Mouse (Mus musculus) lung, embryonic 15.5 days (tissue): ENCODE data around the gene Epor. TPM values are rescaled to one million over a fixed set of nuclear protein-coding genes. Genes with fewer than 3 reads are reported as not detected.
A peak's percentile ranks its signal among the peaks of the same experiment; 100 is the strongest.

Source experiments
- ATAC-seq: fragments of 200-750 bp; cut with Nextera tagmentation; 2 replicates; pipeline ENCODE4 v1.8.0; 2017; ENCODE audit warnings: moderate number of reproducible peaks, borderline replicate concordance; ENCODE audit not compliant: low FRiP score, low TSS enrichment; ENCODE audit errors: extremely low read depth
- H3K27ac ChIP-seq: fragments of 300-500 bp; sonication (generic); 2 replicates; pipeline ENCODE4 v1.5.1; 2015; ENCODE audit warnings: moderate library complexity, mild to moderate bottlenecking, inconsistent platforms
- H3K27me3 ChIP-seq: fragments of 300-500 bp; sonication (generic); 2 replicates; pipeline ENCODE4 v1.6.1; 2015; ENCODE audit warnings: inconsistent platforms
- H3K36me3 ChIP-seq: fragments of 300-500 bp; sonication (generic); 2 replicates; pipeline ENCODE4 v1.6.1; 2015; ENCODE audit warnings: inconsistent platforms
- H3K4me1 ChIP-seq: fragments of 300-500 bp; sonication (generic); 2 replicates; pipeline ENCODE4 v1.6.1; 2015; ENCODE audit warnings: inconsistent platforms
- H3K4me2 ChIP-seq: fragments of 300-500 bp; sonication (generic); 2 replicates; pipeline ENCODE4 v1.6.1; 2015; ENCODE audit warnings: inconsistent platforms, mild to moderate bottlenecking, moderate library complexity
- H3K4me3 ChIP-seq: fragments of 300-500 bp; sonication (generic); 2 replicates; pipeline ENCODE4 v1.5.1; 2015; ENCODE audit warnings: mild to moderate bottlenecking, inconsistent platforms
- H3K9ac ChIP-seq: fragments of 300-500 bp; sonication (generic); 2 replicates; pipeline ENCODE4 v1.6.1; 2015; ENCODE audit warnings: inconsistent platforms
- H3K9me3 ChIP-seq: fragments of 300-500 bp; sonication (generic); 2 replicates; pipeline ENCODE4 v1.6.1; 2016; ENCODE audit warnings: inconsistent platforms
- WGBS: fragments of 180-500 bp; shearing (Covaris S2); methylation state at CpG from one replicate; pipeline ENCODE4 v1.1.7; 2015; 5-methylcytosine and 5-hydroxymethylcytosine counted together
- polyA plus RNA-seq: library from polyadenylated mRNA; unstranded; fragments of >200 nt; fragmentation: Nextera tagmentation; extraction: Ambion mirVana; gene quantifications from 2 replicates; pipeline ENCODE4 v1.2.1, GENCODE M21; 2015

Epor gene
- polyA plus RNA-seq, 1 experiment from 2014 or later = 6.8 TPM

- ATAC-seq = no peak
- Histone ChIP-seq H3K4me3 (no peak overlapping the region), H3K27ac (no peak overlapping the region), H3K4me2 (no peak overlapping the region), H3K36me3 (no peaks in the 10 kb centered on the region), H3K9me3 (no peaks in the 10 kb centered on the region), H3K27me3 (no peaks in the 10 kb centered on the region), H3K4me1 (peaks cover 11% of the 10 kb centered on the region), H3K9ac (no peak overlapping the region)
- 60% methylated on average over 12 of the region's 12 CpGs for WGBS
These were observed 30.7 kb downstream of the Epor start for GRCm38 (mm10) chr9:21932445-21933137.

GRCm38 (mm10) chr9:21932006-21932405 is 31.3 kb downstream of the Epor start:
- H3K4me2 ChIP-seq = no peak overlapping the region
- no peaks in the 10 kb centered on the region for H3K36me3 ChIP-seq
- H3K4me3 ChIP-seq = no peak overlapping the region
- no peak overlapping the region for H3K27ac ChIP-seq
- peaks cover 9% of the 10 kb centered on the region for H3K4me1 ChIP-seq
- 42% methylated on average over 2 of the region's 2 CpGs for WGBS
- H3K9ac ChIP-seq = no peak overlapping the region
- H3K27me3 ChIP-seq = no peaks in the 10 kb centered on the region
- no peak for ATAC-seq
- H3K9me3 ChIP-seq = no peaks in the 10 kb centered on the region

GRCm38 (mm10) chr9:21929208-21929607 is 34.1 kb downstream of the Epor start:
- Histone ChIP-seq H3K36me3 (0 out of 2 replicates have a peak, but pooled peaks cover 4% of the 10 kb centered on the region), H3K27ac (no peak overlapping the region), H3K9me3 (no peaks in the 10 kb centered on the region), H3K9ac (no peak overlapping the region), H3K4me3 (no peak overlapping the region), H3K4me1 (peaks cover 14% of the 10 kb centered on the region), H3K4me2 (no peak overlapping the region), H3K27me3 (no peaks in the 10 kb centered on the region)
- no peak for ATAC-seq
- 73% methylated on average over 3 of the region's 3 CpGs for WGBS

GRCm38 (mm10) chr9:21927208-21927753 is 36.0 kb downstream of the Epor start, which contains the start of the genes Ccdc159 and Tmem205:
Ccdc159 (plus strand) TSS chr9:21927471.
Tmem205 (minus strand) TSS chr9:21927556.
- ATAC-seq = peak; percentile 96
- WGBS = under 1% methylated on average over 28 of the region's 28 CpGs

GRCm38 (mm10) chr9:21926784-21927183 is 36.5 kb downstream of the Epor start:
- WGBS = 1% methylated on average over 6 of the region's 6 CpGs
- peaks cover 23% of the 10 kb centered on the region for H3K4me1 ChIP-seq
- no peaks in the 10 kb centered on the region for H3K27me3 ChIP-seq
- peak overlapping the region; percentile 58 for H3K27ac ChIP-seq
- peak overlapping the region; percentile 57 for H3K9ac ChIP-seq
- H3K4me2 ChIP-seq = peak overlapping the region; percentile 77
- no peak for ATAC-seq
- H3K9me3 ChIP-seq = no peaks in the 10 kb centered on the region
- H3K36me3 ChIP-seq = 0 out of 2 replicates have a peak, but pooled peaks cover 4% of the 10 kb centered on the region
- H3K4me3 ChIP-seq = peak overlapping the region; percentile 55

More at GRCm38 (mm10) chr9:21927208-21927753, 36.0 kb downstream of the Epor start, which contains the start of the genes Ccdc159 and Tmem205:
- Histone ChIP-seq H3K9me3 (no peaks in the 10 kb centered on the region), H3K4me1 (peaks cover 23% of the 10 kb centered on the region), H3K36me3 (0 out of 2 replicates have a peak, but pooled peaks cover 4% of the 10 kb centered on the region), H3K4me3 (peak within 1 kb of the TSS; percentile 55), H3K27me3 (no peaks in the 10 kb centered on the region), H3K4me2 (peak within 1 kb of the TSS; percentile 77), H3K27ac (peak within 1 kb of the TSS; percentile 58), H3K9ac (peak within 1 kb of the TSS; percentile 57)

GRCm38 (mm10) chr9:21926155-21926554 is 37.2 kb downstream of the Epor start:
- WGBS = 70% methylated on average over 6 of the region's 6 CpGs
- no peak for ATAC-seq
- no peak overlapping the region for H3K27ac ChIP-seq

GRCm38 (mm10) chr9:21925506-21925905 is 37.8 kb downstream of the Epor start:
- Histone ChIP-seq H3K27ac (no peak overlapping the region), H3K9me3 (no peaks in the 10 kb centered on the region), H3K4me2 (no peak overlapping the region; the same call in 1 of the 2 replicates), H3K36me3 (0 out of 2 replicates have a peak, but pooled peaks cover 4% of the 10 kb centered on the region), H3K9ac (no peak overlapping the region), H3K4me1 (peaks cover 23% of the 10 kb centered on the region), H3K27me3 (no peaks in the 10 kb centered on the region), H3K4me3 (no peak overlapping the region)
- WGBS = 90% methylated on average over 1 of the region's 1 CpGs
- no peak for ATAC-seq

More at GRCm38 (mm10) chr9:21926155-21926554, 37.2 kb downstream of the Epor start:
- Histone ChIP-seq H3K9ac (peak overlapping the region; percentile 57; the same call in 1 of the 2 replicates), H3K4me2 (peak overlapping the region; percentile 77), H3K9me3 (no peaks in the 10 kb centered on the region), H3K4me1 (peaks cover 23% of the 10 kb centered on the region), H3K27me3 (no peaks in the 10 kb centered on the region), H3K36me3 (0 out of 2 replicates have a peak, but pooled peaks cover 4% of the 10 kb centered on the region), H3K4me3 (peak overlapping the region; percentile 55)

GRCm38 (mm10) chr9:21925034-21925433 is 38.3 kb downstream of the Epor start:
- 84% methylated on average over 3 of the region's 3 CpGs for WGBS
- H3K4me2 ChIP-seq = no peak overlapping the region
- no peak for ATAC-seq
- H3K9ac ChIP-seq = no peak overlapping the region
- H3K27me3 ChIP-seq = no peaks in the 10 kb centered on the region
- H3K4me1 ChIP-seq = peaks cover 23% of the 10 kb centered on the region
- no peak overlapping the region for H3K4me3 ChIP-seq
- H3K36me3 ChIP-seq = 0 out of 2 replicates have a peak, but pooled peaks cover 4% of the 10 kb centered on the region
- no peaks in the 10 kb centered on the region for H3K9me3 ChIP-seq
- H3K27ac ChIP-seq = no peak overlapping the region

- Histone ChIP-seq H3K9me3 (no peaks in the 10 kb centered on the region), H3K36me3 (0 out of 2 replicates have a peak, but pooled peaks cover 4% of the 10 kb centered on the region), H3K4me2 (no peak overlapping the region), H3K4me3 (no peak overlapping the region), H3K27ac (peak overlapping the region; percentile 80), H3K4me1 (peaks cover 23% of the 10 kb centered on the region), H3K9ac (no peak overlapping the region), H3K27me3 (no peaks in the 10 kb centered on the region)
- peak; percentile 83 for ATAC-seq
- 23% methylated on average over 6 of the region's 6 CpGs for WGBS
These were observed 39.2 kb downstream of the Epor start for GRCm38 (mm10) chr9:21924099-21924493.

GRCm38 (mm10) chr9:21923490-21924098 is 39.7 kb downstream of the Epor start:
- 0 out of 2 replicates have a peak, but pooled peaks cover 4% of the 10 kb centered on the region for H3K36me3 ChIP-seq
- H3K4me3 ChIP-seq = no peak overlapping the region
- peak overlapping the region; percentile 80 for H3K27ac ChIP-seq
- no peaks in the 10 kb centered on the region for H3K9me3 ChIP-seq
- no peak overlapping the region for H3K9ac ChIP-seq
- ATAC-seq = no peak; the same call in 1 of the 2 replicates
- H3K4me1 ChIP-seq = peaks cover 28% of the 10 kb centered on the region
- no peaks in the 10 kb centered on the region for H3K27me3 ChIP-seq
- 16% methylated on average over 3 of the region's 3 CpGs for WGBS
- H3K4me2 ChIP-seq = no peak overlapping the region

GRCm38 (mm10) chr9:21923036-21923435 is 40.3 kb downstream of the Epor start:
- 0 out of 2 replicates have a peak, but pooled peaks cover 4% of the 10 kb centered on the region for H3K36me3 ChIP-seq
- H3K4me3 ChIP-seq = no peak overlapping the region
- no peak overlapping the region; the same call in 1 of the 2 replicates for H3K27ac ChIP-seq
- no peaks in the 10 kb centered on the region for H3K27me3 ChIP-seq
- H3K4me2 ChIP-seq = no peak overlapping the region
- H3K9ac ChIP-seq = no peak overlapping the region
- no peaks in the 10 kb centered on the region for H3K9me3 ChIP-seq
- 79% methylated on average over 4 of the region's 4 CpGs for WGBS
- ATAC-seq = no peak
- peaks cover 33% of the 10 kb centered on the region for H3K4me1 ChIP-seq
